8 mouse cellular contexts compared by ENCODE assay signal in genomic region chr9:44720358-44721153, GRCm38 (mm10). TPM values are rescaled to one million over a fixed set of nuclear protein-coding genes. Genes with fewer than 3 reads are reported as not detected.
DNase-seq lines count a peak whose midpoint lies in the region; ATAC-seq and TF ChIP-seq lines count a peak whose summit lies in the region.

No protein-coding gene starts in this region.

- H3K4me3 ChIP-seq in G1E (ENCODE audit: low read depth, low read length), result peak overlapping the region; percentile 68
- H3K4me3 ChIP-seq in embryonic facial prominence, embryonic 12.5 days, result peak overlapping the region; percentile 57
- H3K4me3 ChIP-seq in hindbrain, embryonic 13.5 days, result peak overlapping the region; percentile 79

- no peak for ATAC-seq in G1E (ENCODE audit: extremely low read depth, insufficient number of reproducible peaks, low FRiP score, poor library complexity, severe bottlenecking)
- ATAC-seq in embryonic facial prominence, embryonic 12.5 days (ENCODE audit: insufficient number of reproducible peaks, insufficient read depth, low FRiP score, low TSS enrichment), result peak; percentile 36; the same call in 1 of the 2 replicates
- ATAC-seq in hindbrain, embryonic 13.5 days (ENCODE audit: low FRiP score), result peak; percentile 21
- ATAC-seq in megakaryocyte-erythroid progenitor cell, adult 5-6 weeks (replicated peaks; ENCODE audit: low FRiP score, low TSS enrichment, poor library complexity, severe bottlenecking), result 0 out of 2 replicates have a peak, but pooled peaks have one; percentile 8
- no peak for ATAC-seq in frontal cortex, adult (ENCODE audit: low TSS enrichment)

- H3K27me3 ChIP-seq in G1E (ENCODE audit: insufficient read depth, low read length), result peaks cover 81% of the 10 kb centered on the region
- no peaks in the 10 kb centered on the region for H3K27me3 ChIP-seq in embryonic facial prominence, embryonic 12.5 days
- no peaks in the 10 kb centered on the region for H3K27me3 ChIP-seq in hindbrain, embryonic 13.5 days

- peak overlapping the region; percentile 69 for H3K9ac ChIP-seq in embryonic facial prominence, embryonic 12.5 days
- H3K9ac ChIP-seq in hindbrain, embryonic 13.5 days, result peak overlapping the region; percentile 92

- intact Hi-C loops in left cerebral cortex, postnatal 25 days (cut with DNase I), result no loop called here
- intact Hi-C loops in left cerebral cortex, postnatal 36 days (cut with DNase I), result loop anchor here (5.0 kb wide), 1 partner anchor 33 kb away; no protein-coding TSS in a partner anchor

- WGBS in embryonic facial prominence, embryonic 12.5 days, result 21% methylated on average over 9 of the region's 9 CpGs
- WGBS in hindbrain, embryonic 13.5 days, result 14% methylated on average over 9 of the region's 9 CpGs

- H3K36me3 ChIP-seq in G1E (replicated peaks), result peaks cover 2% of the 10 kb centered on the region
- H3K36me3 ChIP-seq in embryonic facial prominence, embryonic 12.5 days, result peaks cover 26% of the 10 kb centered on the region
- H3K36me3 ChIP-seq in hindbrain, embryonic 13.5 days, result peaks cover 27% of the 10 kb centered on the region

- H3K27ac ChIP-seq in embryonic facial prominence, embryonic 12.5 days, result peak overlapping the region; percentile 55
- peak overlapping the region; percentile 89 for H3K27ac ChIP-seq in hindbrain, embryonic 13.5 days

- H3K4me2 ChIP-seq in embryonic facial prominence, embryonic 12.5 days (replicated peaks), result peak overlapping the region; percentile 65
- H3K4me2 ChIP-seq in hindbrain, embryonic 13.5 days, result peak overlapping the region; percentile 88

- no peak for TF ChIP-seq CTCF in G1E (IDR thresholded peaks at IDR 0.05; ENCODE audit: low read depth, low read length)

- H3K4me1 ChIP-seq in G1E (ENCODE audit: insufficient read depth, low read depth, low read length), result peaks cover 64% of the 10 kb centered on the region
- H3K4me1 ChIP-seq in embryonic facial prominence, embryonic 12.5 days, result peaks cover 26% of the 10 kb centered on the region
- H3K4me1 ChIP-seq in hindbrain, embryonic 13.5 days (replicated peaks), result peaks cover 76% of the 10 kb centered on the region

- DNase-seq in left cerebral cortex, postnatal 25 days (ENCODE audit: low spot score in 2 of 2), result peak; percentile 32 to 50
- no peak for DNase-seq in left cerebral cortex, postnatal 36 days (ENCODE audit: low spot score in 2 of 2)
- DNase-seq in G1E (ENCODE audit: low spot score), result no peak
- no peak for DNase-seq in layer of hippocampus, adult 18-20 months (ENCODE audit: low spot score in 2 of 2)

- H3K9me3 ChIP-seq in G1E (replicated peaks), result no peaks in the 10 kb centered on the region
- no peaks in the 10 kb centered on the region for H3K9me3 ChIP-seq in embryonic facial prominence, embryonic 12.5 days
- no peaks in the 10 kb centered on the region for H3K9me3 ChIP-seq in hindbrain, embryonic 13.5 days

RNA-seq across cellular contexts. Expression of gene Phldb1, which starts 14.4 kb away (rescaled TPM):
- total RNA-seq in left cerebral cortex, postnatal 25 days (2021), result 10 to 100 TPM; 54.9 to 70.7 TPM
- 10 to 100 TPM; 74.9 to 86.3 TPM for total RNA-seq in left cerebral cortex, postnatal 36 days (2021)
- total RNA-seq in G1E (2014; fragmentation: Nextera tagmentation), result 2.6 and 4.0 TPM in 2 replicates
- total RNA-seq in G1E (2017), result 6.4 and 7.4 TPM in 2 replicates
- polyA plus RNA-seq in G1E (2012), result 8.1 and 8.8 TPM in 2 replicates
- 57.1 and 60.7 TPM in 2 replicates for polyA plus RNA-seq in embryonic facial prominence, embryonic 12.5 days (2016; fragmentation: Nextera tagmentation; extraction: Ambion mirVana)
- polyA plus RNA-seq in hindbrain, embryonic 13.5 days (2015; fragmentation: Nextera tagmentation; extraction: Ambion mirVana), result 44.5 and 48.8 TPM in 2 replicates
- total RNA-seq in megakaryocyte-erythroid progenitor cell, adult 5-6 weeks (2014; fragmentation: Nextera tagmentation), result 3.7 and 5.3 TPM in 2 replicates
- total RNA-seq in megakaryocyte-erythroid progenitor cell, adult 5-6 weeks (2017), result 1.6 and 14.1 TPM in 2 replicates
- total RNA-seq in layer of hippocampus, adult 18-20 months (2021), result 10 to 100 TPM; 62.4 to 84.0 TPM

RNA-seq across cellular contexts. Expression of gene Arcn1, which starts 47.1 kb away (rescaled TPM):
- total RNA-seq in left cerebral cortex, postnatal 25 days (2021), result 100 to 1,000 TPM in 1 of 2 experiments, 10 to 100 TPM in 1; 98.0 to 103 TPM
- 10 to 100 TPM; 89.0 to 99.0 TPM for total RNA-seq in left cerebral cortex, postnatal 36 days (2021)
- 239 and 270 TPM in 2 replicates for total RNA-seq in G1E (2014; fragmentation: Nextera tagmentation)
- 124 and 134 TPM in 2 replicates for total RNA-seq in G1E (2017)
- polyA plus RNA-seq in G1E (2012), result 14.5 and 16.7 TPM in 2 replicates
- 193 and 197 TPM in 2 replicates for polyA plus RNA-seq in embryonic facial prominence, embryonic 12.5 days (2016; fragmentation: Nextera tagmentation; extraction: Ambion mirVana)
- 142 and 143 TPM in 2 replicates for polyA plus RNA-seq in hindbrain, embryonic 13.5 days (2015; fragmentation: Nextera tagmentation; extraction: Ambion mirVana)
- total RNA-seq in megakaryocyte-erythroid progenitor cell, adult 5-6 weeks (2014; fragmentation: Nextera tagmentation), result 111 and 119 TPM in 2 replicates
- total RNA-seq in megakaryocyte-erythroid progenitor cell, adult 5-6 weeks (2017), result 177 and 182 TPM in 2 replicates
- 100 to 1,000 TPM in 1 of 2 experiments, 10 to 100 TPM in 1; 97.1 to 103 TPM for total RNA-seq in layer of hippocampus, adult 18-20 months (2021)

RNA-seq across cellular contexts. Expression of gene Ift46, which starts 47.2 kb away (rescaled TPM):
- 10 to 100 TPM; 68.8 to 83.5 TPM for total RNA-seq in left cerebral cortex, postnatal 25 days (2021)
- 10 to 100 TPM; 65.0 to 72.9 TPM for total RNA-seq in left cerebral cortex, postnatal 36 days (2021)
- total RNA-seq in G1E (2014; fragmentation: Nextera tagmentation), result 78.2 and 90.8 TPM in 2 replicates
- 32.5 and 32.8 TPM in 2 replicates for total RNA-seq in G1E (2017)
- 1.6 and 1.8 TPM in 2 replicates for polyA plus RNA-seq in G1E (2012)
- polyA plus RNA-seq in embryonic facial prominence, embryonic 12.5 days (2016; fragmentation: Nextera tagmentation; extraction: Ambion mirVana), result 151 and 153 TPM in 2 replicates
- 158 and 163 TPM in 2 replicates for polyA plus RNA-seq in hindbrain, embryonic 13.5 days (2015; fragmentation: Nextera tagmentation; extraction: Ambion mirVana)
- 27.7 and 31.3 TPM in 2 replicates for total RNA-seq in megakaryocyte-erythroid progenitor cell, adult 5-6 weeks (2014; fragmentation: Nextera tagmentation)
- 24.1 and 28.7 TPM in 2 replicates for total RNA-seq in megakaryocyte-erythroid progenitor cell, adult 5-6 weeks (2017)
- total RNA-seq in layer of hippocampus, adult 18-20 months (2021), result 10 to 100 TPM; 65.2 to 78.9 TPM

RNA-seq across cellular contexts. Expression of gene Treh, which starts 47.5 kb away (rescaled TPM):
- total RNA-seq in left cerebral cortex, postnatal 25 days (2021), result under 1 TPM; 0.25 to 0.34 TPM
- under 1 TPM in 1 of 2 experiments, not detected in 1; 0.27 TPM for total RNA-seq in left cerebral cortex, postnatal 36 days (2021)
- total RNA-seq in G1E (2014; fragmentation: Nextera tagmentation) (not detected in 2 replicates), G1E (2017) (not detected in 2 replicates)
- not detected in 2 replicates for polyA plus RNA-seq in G1E (2012)
- polyA plus RNA-seq in embryonic facial prominence, embryonic 12.5 days (2016; fragmentation: Nextera tagmentation; extraction: Ambion mirVana), result not detected in 2 replicates
- not detected in 2 replicates for polyA plus RNA-seq in hindbrain, embryonic 13.5 days (2015; fragmentation: Nextera tagmentation; extraction: Ambion mirVana)
- total RNA-seq in megakaryocyte-erythroid progenitor cell, adult 5-6 weeks (2014; fragmentation: Nextera tagmentation), result not detected in 2 replicates
- total RNA-seq in megakaryocyte-erythroid progenitor cell, adult 5-6 weeks (2017), result not detected in 2 replicates
- total RNA-seq in layer of hippocampus, adult 18-20 months (2021), result not detected

Comparison
In these comparisons a context has a peak if more than half of its experiments do, and no peak if none do; other contexts are left out.
1. DNase-seq: peak in left cerebral cortex, postnatal 25 days (2 of 2); none in left cerebral cortex, postnatal 36 days (0 of 2), G1E (single experiment) and layer of hippocampus, adult 18-20 months (0 of 2).
2. ATAC-seq: peak in embryonic facial prominence, embryonic 12.5 days (single experiment), hindbrain, embryonic 13.5 days (single experiment) and megakaryocyte-erythroid progenitor cell, adult 5-6 weeks (single experiment); none in G1E (single experiment) and frontal cortex, adult (single experiment).
3. Peak in every context shown above with its lines, with median percentiles within 50 percentile points of each other: H3K4me3 ChIP-seq.